Mouse (Mus musculus) common myeloid progenitor, adult 5-6 weeks (primary cell): ENCODE measurements around the gene Vmn1r44. TPM values are rescaled to one million over a fixed set of nuclear protein-coding genes. Genes with fewer than 3 reads are reported as not detected.
"Not testable (repeated sequence)": the region's sequence is repeated elsewhere in the genome, so short reads cannot be mapped to it uniquely, and the experiment has no call there.

Experiments
- ATAC-seq: replicated peaks from 2 replicates; pipeline ENCODE4 v1.8.0; 2016; ENCODE audit warnings: low read depth, mild to moderate bottlenecking, moderate TSS enrichment, inconsistent platforms; ENCODE audit not compliant: poor library complexity, severe bottlenecking
- total RNA-seq: library from RNA; stranded (forward); fragments of 200-1000, 187-1606 nt; gene quantifications from 2 replicates; pipeline ENCODE4 v1.2.3, GENCODE M21; 2017

The Vmn1r44 gene
- not detected in 2 replicates for total RNA-seq

- no peak for ATAC-seq
These were observed at the start of gene Vmn1r44 for GRCm38 (mm10) chr6:89883360-89883759. Vmn1r44 (plus strand) TSS chr6:89883660.

- ATAC-seq, result no peak
These were observed 25.9 kb upstream of the Vmn1r44 start for GRCm38 (mm10) chr6:89857552-89857951.

GRCm38 (mm10) chr6:89859839-89860238 is 23.6 kb upstream of the Vmn1r44 start:
- ATAC-seq, result no peak

GRCm38 (mm10) chr6:89863792-89864191 is 19.7 kb upstream of the Vmn1r44 start:
- ATAC-seq, result no peak

GRCm38 (mm10) chr6:89867276-89867675 is 16.2 kb upstream of the Vmn1r44 start:
- ATAC-seq, result no peak

GRCm38 (mm10) chr6:89867976-89868375 is 15.5 kb upstream of the Vmn1r44 start:
- ATAC-seq, result no peak

- ATAC-seq, result not testable (repeated sequence)
These were observed 7.1 kb upstream of the Vmn1r44 start, which contains the start of the genes Vmn1r42 and Vmn1r43 for GRCm38 (mm10) chr6:89876313-89876712. Vmn1r42 (minus strand) TSS chr6:89876413. Vmn1r43 (minus strand) TSS chr6:89876413.

GRCm38 (mm10) chr6:89876963-89877362 is 6.5 kb upstream of the Vmn1r44 start:
- no peak for ATAC-seq

- ATAC-seq, result no peak
These were observed 2.6 kb upstream of the Vmn1r44 start for GRCm38 (mm10) chr6:89880867-89881266.

GRCm38 (mm10) chr6:89883812-89884211 is 352 bp downstream of the Vmn1r44 start:
- ATAC-seq, result no peak

- not testable (repeated sequence) for ATAC-seq
These were observed 57.0 kb downstream of the Vmn1r44 start, which contains the start of gene Vmn1r45 for GRCm38 (mm10) chr6:89940498-89940897. Vmn1r45 (minus strand) TSS chr6:89940598.

GRCm38 (mm10) chr6:89940926-89941325 is 57.5 kb downstream of the Vmn1r44 start:
- ATAC-seq, result no peak

Other genes starting within 250 kb of the Vmn1r44 start
- gene Txnrd3, start 239.7 kb upstream of the Vmn1r44 start, total RNA-seq, result 13.8 and 14.5 TPM in 2 replicates
- not detected in 2 replicates for gene Vmn1r40, start 176.1 kb upstream of the Vmn1r44 start, total RNA-seq
- not detected in 2 replicates for gene Vmn1r41, start 142.9 kb upstream of the Vmn1r44 start, total RNA-seq
- not detected in 2 replicates for gene Vmn1r42, start 7.2 kb upstream of the Vmn1r44 start, total RNA-seq
- gene Vmn1r43, start 7.2 kb upstream of the Vmn1r44 start, total RNA-seq, result not detected in 2 replicates
- gene Vmn1r45, start 56.9 kb downstream of the Vmn1r44 start, total RNA-seq, result not detected in 2 replicates
- gene Vmn1r46, start 85.7 kb downstream of the Vmn1r44 start, total RNA-seq, result not detected in 2 replicates
- not detected in 2 replicates for gene Vmn1r47, start 132.5 kb downstream of the Vmn1r44 start, total RNA-seq
- not detected in 2 replicates for gene Vmn1r48, start 153.2 kb downstream of the Vmn1r44 start, total RNA-seq
- gene Vmn1r49, start 194.8 kb downstream of the Vmn1r44 start, total RNA-seq, result not detected in 2 replicates
- not detected in 2 replicates for gene Vmn1r50, start 217.8 kb downstream of the Vmn1r44 start, total RNA-seq
- not detected in 2 replicates for gene Vmn1r51, start 238.9 kb downstream of the Vmn1r44 start, total RNA-seq